Mouse (Mus musculus) adrenal gland, postnatal 25 days (tissue): Measurements from ENCODE around the gene Nt5c. TPM values are rescaled to one million over a fixed set of nuclear protein-coding genes. Genes with fewer than 3 reads are reported as not detected.
"Not testable (repeated sequence)": the region's sequence is repeated elsewhere in the genome, so short reads cannot be mapped to it uniquely, and the experiment has no call there.

ENCODE experiments used
- DNase-seq: peaks from one replicate; pipeline ENCODE4 v3.0.0; 2021; ENCODE audit warnings: mixed read lengths
- total RNA-seq: library from RNA; stranded (reverse); gene quantifications from 2 replicates; pipeline ENCODE4 v1.2.3, GENCODE M21; 2021

Nt5c gene
- total RNA-seq, 1 experiment from 2014 or later: 151 TPM

- DNase-seq: no peak
These were observed 18.8 kb upstream of the Nt5c start for GRCm38 (mm10) chr11:115510507-115510888.

GRCm38 (mm10) chr11:115509773-115510506, 18.3 kb upstream of the Nt5c start:
- no peak for DNase-seq

GRCm38 (mm10) chr11:115508061-115508460, 16.4 kb upstream of the Nt5c start:
- no peak for DNase-seq

GRCm38 (mm10) chr11:115506586-115506985, 14.9 kb upstream of the Nt5c start:
- no peak for DNase-seq

GRCm38 (mm10) chr11:115502636-115503035, 11.0 kb upstream of the Nt5c start:
- no peak for DNase-seq

- not testable (repeated sequence) for DNase-seq
These were observed 4.9 kb upstream of the Nt5c start for GRCm38 (mm10) chr11:115496559-115496958.

GRCm38 (mm10) chr11:115492387-115492786, 725 bp upstream of the Nt5c start:
- DNase-seq: no peak

- peak; percentile 26 for DNase-seq
These were observed 964 bp downstream of the Nt5c start for GRCm38 (mm10) chr11:115490441-115491355.

GRCm38 (mm10) chr11:115488551-115489104, 3.0 kb downstream of the Nt5c start:
- no peak for DNase-seq

GRCm38 (mm10) chr11:115485155-115485554, 6.5 kb downstream of the Nt5c start:
- no peak for DNase-seq

GRCm38 (mm10) chr11:115483726-115484125, 7.9 kb downstream of the Nt5c start:
- DNase-seq: peak; percentile 81

GRCm38 (mm10) chr11:115483278-115483677, 8.4 kb downstream of the Nt5c start:
- no peak for DNase-seq

GRCm38 (mm10) chr11:115481553-115482259, 10.0 kb downstream of the Nt5c start:
- no peak for DNase-seq

- no peak for DNase-seq
These were observed 13.2 kb downstream of the Nt5c start for GRCm38 (mm10) chr11:115478296-115478938.

- not testable (repeated sequence) for DNase-seq
These were observed 14.3 kb downstream of the Nt5c start for GRCm38 (mm10) chr11:115477388-115477787.

- DNase-seq: not testable (repeated sequence)
These were observed 15.0 kb downstream of the Nt5c start for GRCm38 (mm10) chr11:115476630-115477029.

- DNase-seq: no peak
These were observed 15.9 kb downstream of the Nt5c start for GRCm38 (mm10) chr11:115475758-115476237.

- DNase-seq: peak; percentile 93
These were observed 16.5 kb downstream of the Nt5c start, which contains the start of gene Armc7 for GRCm38 (mm10) chr11:115475025-115475757. Gene Armc7, plus strand, starts transcription at chr11:115475667.

- DNase-seq: peak; percentile 87
These were observed 17.9 kb downstream of the Nt5c start for GRCm38 (mm10) chr11:115473626-115474275.

- no peak for DNase-seq
These were observed 19.5 kb downstream of the Nt5c start for GRCm38 (mm10) chr11:115472183-115472582.
